Mouse (Mus musculus) cerebellum, adult 11 months (tissue): ENCODE data around the gene Hist1h1b.
A peak's percentile ranks its signal among the peaks of the same experiment; 100 is the strongest.
"Not testable (repeated sequence)": the region's sequence is repeated elsewhere in the genome, so short reads cannot be mapped to it uniquely, and the experiment has no call there.

Experiments used
- DNase-seq: peaks from one replicate; pipeline ENCODE4 v3.0.0; 2022

Hist1h1b gene

GRCm38 (mm10) chr13:21781639-21782038 is 1.2 kb upstream of the Hist1h1b start:
- DNase-seq, result no peak

DNA sequence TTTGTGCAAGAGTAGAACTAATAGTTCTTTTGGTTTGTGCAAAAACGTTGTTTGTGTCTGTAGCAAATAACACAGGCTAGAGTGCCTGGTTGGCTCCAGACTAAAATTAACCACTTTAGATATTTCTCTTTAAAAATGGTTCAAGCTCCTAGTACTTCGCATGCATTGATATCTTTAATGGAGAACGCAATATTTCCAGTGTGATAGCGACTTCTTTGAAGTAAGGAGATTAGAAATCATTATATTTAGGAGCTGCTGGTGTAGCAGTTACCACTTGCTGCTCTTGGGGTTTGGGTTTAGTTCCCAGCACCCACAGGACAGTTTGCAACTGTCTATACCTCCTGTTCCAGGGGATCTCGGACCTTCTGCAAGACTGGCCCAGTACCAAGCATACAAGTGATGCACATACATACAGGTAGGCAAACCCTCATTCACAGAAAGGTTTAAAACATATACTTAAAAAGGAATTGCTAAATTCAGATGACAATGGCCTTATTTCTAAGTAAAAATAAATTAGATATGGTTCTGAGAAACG is 663 bp upstream of the Hist1h1b start:
- no peak for DNase-seq

- DNase-seq, result peak; percentile 57
Observed at GRCm38 (mm10) chr13:21778814-21779766, 1.3 kb downstream of the Hist1h1b start.

DNA sequence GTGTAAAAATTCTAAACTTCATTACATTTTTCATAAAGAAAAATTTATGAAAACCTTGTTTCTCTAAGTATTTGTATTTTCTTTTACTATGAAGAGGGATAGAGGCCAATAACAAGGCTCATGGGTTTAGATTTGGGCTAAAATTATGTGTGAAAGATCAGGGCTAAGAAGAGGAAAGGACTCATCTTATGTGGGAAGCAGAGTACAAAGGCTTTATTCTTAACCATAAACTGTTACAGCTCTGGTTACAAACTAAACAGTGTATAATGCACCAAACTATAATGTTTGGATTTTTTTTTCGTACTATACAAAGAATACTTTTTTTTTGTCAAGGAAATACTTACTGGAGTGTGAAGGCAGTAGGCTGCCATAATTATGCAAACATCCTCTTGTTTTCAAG is 24.7 kb downstream of the Hist1h1b start:
- DNase-seq, result no peak

DNA sequence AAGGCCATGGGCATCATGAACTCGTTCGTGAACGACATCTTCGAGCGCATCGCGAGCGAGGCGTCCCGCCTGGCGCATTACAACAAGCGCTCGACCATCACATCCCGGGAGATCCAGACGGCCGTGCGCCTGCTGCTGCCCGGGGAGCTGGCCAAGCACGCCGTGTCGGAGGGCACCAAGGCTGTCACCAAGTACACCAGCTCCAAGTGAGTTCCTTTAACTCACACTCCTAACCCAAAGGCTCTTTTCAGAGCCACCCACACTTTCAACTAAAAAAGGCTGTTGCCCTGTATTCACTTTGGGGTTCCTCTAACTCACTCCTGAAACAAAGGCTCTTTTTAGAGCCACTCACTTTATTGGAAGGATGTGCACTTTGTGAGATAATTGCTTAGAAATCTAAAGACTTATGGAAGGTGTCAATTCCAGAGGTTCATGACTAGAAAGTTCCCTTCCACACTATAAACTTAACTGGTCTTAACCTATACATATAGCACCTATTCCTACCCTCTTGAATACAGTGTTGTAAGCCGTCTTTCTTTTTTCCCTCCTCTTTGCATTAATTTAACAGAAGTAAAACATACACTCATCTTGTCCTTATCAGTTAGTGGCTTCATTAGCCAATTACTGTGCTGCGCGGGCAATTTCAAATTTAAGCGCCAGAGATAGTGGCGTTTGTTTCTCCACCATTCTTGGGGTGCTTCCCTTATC is 26.0 kb downstream of the Hist1h1b start:
- not testable (repeated sequence) for DNase-seq

GRCm38 (mm10) chr13:21753524-21754285 is 26.7 kb downstream of the Hist1h1b start, which contains the start of the genes Hist1h2ak and Hist1h2bn:
Hist1h2ak (minus strand) TSS chr13:21753827.
Hist1h2bn (plus strand) TSS chr13:21754123.
- DNase-seq, result peak; percentile 58

DNA sequence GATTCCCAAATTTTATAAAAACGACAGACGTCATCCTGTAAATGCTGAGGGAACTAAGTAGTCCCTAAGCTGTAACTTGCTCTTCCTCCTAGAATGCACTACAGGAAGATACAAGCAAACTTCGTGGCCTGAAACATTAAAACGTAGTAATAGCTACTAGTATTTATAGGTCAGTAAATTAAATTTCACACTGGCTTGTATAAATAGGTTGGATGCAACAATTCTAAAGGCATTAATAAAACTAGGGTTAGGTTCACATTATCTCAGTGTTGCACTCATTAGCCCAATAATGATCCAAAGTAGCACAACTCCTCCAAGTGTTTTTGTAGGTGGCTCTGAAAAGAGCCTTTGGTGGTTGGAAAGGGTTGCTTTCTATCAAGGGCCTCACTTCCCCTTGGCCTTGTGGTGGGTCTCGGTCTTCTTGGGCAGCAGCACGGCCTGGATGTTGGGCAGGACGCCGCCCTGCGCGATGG is 27.3 kb downstream of the Hist1h1b start:
- DNase-seq, result no peak

GRCm38 (mm10) chr13:21752356-21752755 is 28.1 kb downstream of the Hist1h1b start:
- DNase-seq, result no peak

GRCm38 (mm10) chr13:21751827-21752226 is 28.6 kb downstream of the Hist1h1b start:
- DNase-seq, result no peak

- no peak for DNase-seq
Observed at GRCm38 (mm10) chr13:21751417-21751816, 29.0 kb downstream of the Hist1h1b start.

DNA sequence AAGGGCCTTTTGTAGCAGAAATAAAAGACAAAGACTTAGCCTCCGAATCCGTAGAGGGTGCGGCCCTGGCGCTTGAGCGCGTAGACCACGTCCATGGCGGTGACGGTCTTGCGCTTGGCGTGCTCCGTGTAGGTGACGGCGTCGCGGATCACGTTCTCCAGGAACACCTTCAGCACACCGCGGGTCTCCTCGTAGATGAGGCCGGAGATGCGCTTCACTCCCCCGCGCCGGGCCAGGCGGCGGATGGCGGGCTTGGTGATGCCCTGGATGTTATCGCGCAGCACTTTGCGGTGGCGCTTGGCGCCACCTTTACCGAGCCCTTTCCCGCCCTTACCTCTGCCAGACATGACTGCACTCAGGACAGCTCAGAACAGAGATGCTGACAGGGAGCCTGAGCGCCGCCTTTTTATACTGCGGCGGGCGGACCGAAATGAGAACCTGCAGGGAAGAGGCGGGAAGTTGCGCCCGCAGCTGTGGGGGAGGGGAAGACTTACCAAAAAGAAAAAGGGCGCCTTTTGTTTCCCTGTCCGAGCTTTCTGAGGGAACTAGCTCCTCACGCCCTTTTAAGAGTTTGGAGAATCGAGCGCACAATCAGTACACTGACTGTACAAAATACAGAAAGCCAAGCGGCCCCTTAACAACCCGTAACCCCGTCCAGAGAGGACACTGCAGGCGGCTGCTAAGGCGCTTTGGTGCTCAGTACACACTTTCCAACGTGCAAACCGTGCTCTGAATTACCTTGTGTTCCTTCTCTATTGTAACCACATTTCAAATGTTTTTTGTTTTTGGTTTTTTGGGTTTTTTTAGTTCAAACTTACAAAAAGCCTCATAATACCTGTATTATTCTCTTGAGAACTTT is 30.0 kb downstream of the Hist1h1b start, which contains the start of gene Hist1h4k:
Gene Hist1h4k (minus strand): TSS at position 347 of the 859 bp plus-strand sequence.
- DNase-seq, result peak; percentile 95

GRCm38 (mm10) chr13:21749387-21750158 is 30.9 kb downstream of the Hist1h1b start:
- DNase-seq, result no peak

DNA sequence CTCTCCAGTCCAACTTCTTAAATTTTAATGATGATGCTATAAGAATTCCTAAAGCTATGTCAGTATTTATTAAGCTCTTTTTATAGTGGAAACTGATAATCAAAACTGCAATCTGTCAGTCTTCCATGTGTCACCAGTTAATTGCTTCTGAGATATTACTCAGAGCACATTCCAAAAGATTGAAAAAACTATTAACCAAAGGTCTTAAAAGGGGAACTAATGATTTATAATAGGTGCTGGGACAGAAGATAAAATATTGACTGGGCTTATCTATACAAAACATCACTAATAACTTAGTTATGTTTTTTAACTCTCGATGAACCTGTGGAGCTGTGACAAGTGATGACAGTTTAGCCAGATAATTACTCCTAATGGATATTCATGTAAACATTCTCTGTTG is 35.4 kb downstream of the Hist1h1b start:
- no peak for DNase-seq

GRCm38 (mm10) chr13:21734906-21735767 is 45.3 kb downstream of the Hist1h1b start, which contains the start of gene Hist1h4j:
Hist1h4j (plus strand) TSS chr13:21735064.
- peak; percentile 80 for DNase-seq

- DNase-seq, result peak; percentile 69
Observed at GRCm38 (mm10) chr13:21734010-21734905, 46.2 kb downstream of the Hist1h1b start.

GRCm38 (mm10) chr13:21733466-21733865 is 47.0 kb downstream of the Hist1h1b start:
- no peak for DNase-seq
